In genomic region chr6:59409001-59409700, GRCm38 (mm10) we compare ENCODE assay signal across 14 mouse cellular contexts. TPM values are rescaled to one million over a fixed set of nuclear protein-coding genes. Genes with fewer than 3 reads are reported as not detected.
A peak's percentile ranks its signal among the peaks of the same experiment; 100 is the strongest.
DNase-seq lines count a peak whose midpoint lies in the region; ATAC-seq and TF ChIP-seq lines count a peak whose summit lies in the region.
"Had no signal": no experiment of that assay in that cellular context is flagged by ENCODE, and none has a peak within 500 bp of the region (broad histone marks: within the 10 kb centered on the region; RNA-seq: fewer than 3 reads in every experiment).

No protein-coding gene starts in this region.

- no peak for TF ChIP-seq CTCF in hindbrain, postnatal 0 days (IDR thresholded peaks at IDR 0.05; ENCODE audit: low read depth)
- TF ChIP-seq CTCF in layer of hippocampus, adult 2 months (conservative IDR thresholded peaks at IDR 0.05), result no peak

- H3K27me3 ChIP-seq in heart, embryonic 14.5 days (ENCODE audit: control insufficient read depth, insufficient read depth, low read length), result no peaks in the 10 kb centered on the region
- H3K27me3 ChIP-seq in midbrain, embryonic 15.5 days (replicated peaks), result no peaks in the 10 kb centered on the region
- no peaks in the 10 kb centered on the region for H3K27me3 ChIP-seq in midbrain, embryonic 10.5 days (ENCODE audit: low read depth, poor library complexity, severe bottlenecking)
- no peaks in the 10 kb centered on the region for H3K27me3 ChIP-seq in embryonic facial prominence, embryonic 14.5 days (replicated peaks; ENCODE audit: control insufficient read depth, insufficient read depth, low read length)
- no peaks in the 10 kb centered on the region for H3K27me3 ChIP-seq in hindbrain, postnatal 0 days (ENCODE audit: insufficient read depth, low read length)
- H3K27me3 ChIP-seq: limb, embryonic 12.5 days; Patski had no signal

- no peaks in the 10 kb centered on the region for H3K9me3 ChIP-seq in heart, embryonic 14.5 days (ENCODE audit: control insufficient read depth, low read length)
- no peaks in the 10 kb centered on the region for H3K9me3 ChIP-seq in midbrain, embryonic 15.5 days
- H3K9me3 ChIP-seq in midbrain, embryonic 10.5 days (replicated peaks), result no peaks in the 10 kb centered on the region
- H3K9me3 ChIP-seq in embryonic facial prominence, embryonic 14.5 days (ENCODE audit: control insufficient read depth, low read length), result no peaks in the 10 kb centered on the region
- H3K9me3 ChIP-seq in hindbrain, postnatal 0 days (ENCODE audit: low read length), result no peaks in the 10 kb centered on the region
- H3K9me3 ChIP-seq: limb, embryonic 12.5 days had no signal

- WGBS in heart, embryonic 14.5 days, result 28% methylated on average over 3 of the region's 3 CpGs
- 51% methylated on average over 3 of the region's 3 CpGs for WGBS in midbrain, embryonic 15.5 days
- WGBS in midbrain, embryonic 10.5 days, result 81% methylated on average over 3 of the region's 3 CpGs
- 26% methylated on average over 3 of the region's 3 CpGs for WGBS in embryonic facial prominence, embryonic 14.5 days
- 38% methylated on average over 3 of the region's 3 CpGs for WGBS in hindbrain, postnatal 0 days

- H3K4me1 ChIP-seq in heart, embryonic 14.5 days (ENCODE audit: control insufficient read depth in 2 of 2, insufficient read depth in 2 of 2, low read length in 2 of 2), result peaks cover 9 to 30% of the 10 kb centered on the region in 2 experiments
- H3K4me1 ChIP-seq in midbrain, embryonic 15.5 days, result peaks cover 6% of the 10 kb centered on the region; the same call in 1 of the 2 replicates
- H3K4me1 ChIP-seq in midbrain, embryonic 10.5 days, result peaks cover 11% of the 10 kb centered on the region
- H3K4me1 ChIP-seq in embryonic facial prominence, embryonic 14.5 days (ENCODE audit: control insufficient read depth, insufficient read depth, low read length), result peaks cover 14% of the 10 kb centered on the region; the same call in 1 of the 2 replicates
- peaks cover 3% of the 10 kb centered on the region; the same call in 1 of the 2 replicates for H3K4me1 ChIP-seq in hindbrain, postnatal 0 days (ENCODE audit: insufficient read depth, low read length)

- intact Hi-C loops in heart, postnatal 14 days (cut with DNase I), result no loop called here

- DNase-seq in heart, postnatal 14 days, result no peak
- no peak for DNase-seq in midbrain, embryonic 10.5 days (ENCODE audit: low spot score)
- DNase-seq in embryonic facial prominence, embryonic 14.5 days (ENCODE audit: low spot score), result peak; percentile 59
- DNase-seq in hindbrain, postnatal 0 days (ENCODE audit: low spot score), result peak; percentile 35
- DNase-seq in layer of hippocampus, adult 2 months (ENCODE audit: low spot score in 2 of 2), result no peak
- DNase-seq: cerebellum, adult 8-10 months; embryo, embryonic 11 days; gastrocnemius, postnatal 25 days; kidney, adult 11 months; kidney, postnatal 14 days had no signal

- no peak overlapping the region for H3K9ac ChIP-seq in heart, embryonic 14.5 days (ENCODE audit: low read length)
- no peak overlapping the region for H3K9ac ChIP-seq in midbrain, embryonic 15.5 days
- no peak overlapping the region for H3K9ac ChIP-seq in embryonic facial prominence, embryonic 14.5 days (ENCODE audit: low read depth, low read length)
- no peak overlapping the region for H3K9ac ChIP-seq in hindbrain, postnatal 0 days (replicated peaks; ENCODE audit: low read length)
- H3K9ac ChIP-seq: limb, embryonic 12.5 days had no signal

- H3K36me3 ChIP-seq in heart, embryonic 14.5 days (ENCODE audit: control insufficient read depth, insufficient read depth, low read length), result no peaks in the 10 kb centered on the region
- H3K36me3 ChIP-seq in midbrain, embryonic 15.5 days (replicated peaks), result no peaks in the 10 kb centered on the region
- H3K36me3 ChIP-seq in midbrain, embryonic 10.5 days, result no peaks in the 10 kb centered on the region
- H3K36me3 ChIP-seq in embryonic facial prominence, embryonic 14.5 days (ENCODE audit: control insufficient read depth, insufficient read depth, low read length), result no peaks in the 10 kb centered on the region
- no peaks in the 10 kb centered on the region for H3K36me3 ChIP-seq in hindbrain, postnatal 0 days (ENCODE audit: insufficient read depth, low read length)
- H3K36me3 ChIP-seq: limb, embryonic 12.5 days had no signal

- H3K4me3 ChIP-seq in heart, embryonic 14.5 days (ENCODE audit: control insufficient read depth in 1 of 2, insufficient read depth in 1 of 2, low read depth in 1 of 2, low read length in 2 of 2), result no peak overlapping the region
- no peak overlapping the region for H3K4me3 ChIP-seq in midbrain, embryonic 15.5 days
- H3K4me3 ChIP-seq in midbrain, embryonic 10.5 days, result no peak overlapping the region
- H3K4me3 ChIP-seq in embryonic facial prominence, embryonic 14.5 days (ENCODE audit: low read depth, low read length), result no peak overlapping the region
- H3K4me3 ChIP-seq in hindbrain, postnatal 0 days (ENCODE audit: low read length), result no peak overlapping the region
- H3K4me3 ChIP-seq in layer of hippocampus, adult 2 months, result no peak overlapping the region
- H3K4me3 ChIP-seq: limb, embryonic 12.5 days had no signal

- H3K27ac ChIP-seq in heart, embryonic 14.5 days (replicated peaks in 1 of 2; ENCODE audit: control insufficient read depth in 1 of 2, insufficient read depth in 1 of 2, low read depth in 2 of 2, low read length in 2 of 2), result peak overlapping the region; percentile 8 to 45; a peak in 2 of 4 replicates
- H3K27ac ChIP-seq in midbrain, embryonic 15.5 days, result no peak overlapping the region
- no peak overlapping the region for H3K27ac ChIP-seq in midbrain, embryonic 10.5 days (replicated peaks)
- no peak overlapping the region for H3K27ac ChIP-seq in embryonic facial prominence, embryonic 14.5 days (replicated peaks; ENCODE audit: low read depth, low read length)
- H3K27ac ChIP-seq in hindbrain, postnatal 0 days, result no peak overlapping the region
- H3K27ac ChIP-seq in layer of hippocampus, adult 2 months, result no peak overlapping the region
- H3K27ac ChIP-seq: limb, embryonic 12.5 days had no signal

- no peak overlapping the region for H3K4me2 ChIP-seq in heart, embryonic 14.5 days (ENCODE audit: low read length)
- no peak overlapping the region for H3K4me2 ChIP-seq in midbrain, embryonic 15.5 days
- H3K4me2 ChIP-seq in embryonic facial prominence, embryonic 14.5 days (ENCODE audit: low read depth, low read length), result no peak overlapping the region
- H3K4me2 ChIP-seq in hindbrain, postnatal 0 days (ENCODE audit: low read depth, low read length), result no peak overlapping the region
- H3K4me2 ChIP-seq: limb, embryonic 12.5 days had no signal

- ATAC-seq in heart, embryonic 14.5 days (ENCODE audit: insufficient number of reproducible peaks, insufficient read depth, low FRiP score, low read depth), result peak; percentile 72
- peak; percentile 82; the same call in 1 of the 2 replicates for ATAC-seq in midbrain, embryonic 15.5 days (replicated peaks)
- ATAC-seq in embryonic facial prominence, embryonic 14.5 days (ENCODE audit: low read depth), result peak; percentile 80
- ATAC-seq in hindbrain, postnatal 0 days, result peak; percentile 68; the same call in 1 of the 2 replicates
- ATAC-seq: Patski had no signal

RNA-seq across cellular contexts. Expression of gene Gprin3, which starts 16.9 kb away (rescaled TPM):
- polyA plus RNA-seq in heart, embryonic 14.5 days (2014; fragmentation: Nextera tagmentation; extraction: Ambion mirVana), result 6.4 and 7.3 TPM in 2 replicates
- total RNA-seq in heart, postnatal 14 days (2021), result under 1 TPM; 0.46 to 0.57 TPM
- 9.0 and 9.3 TPM in 2 replicates for polyA plus RNA-seq in midbrain, embryonic 15.5 days (2015; fragmentation: Nextera tagmentation; extraction: Ambion mirVana)
- 0.15 and 0.20 TPM in 2 replicates for polyA plus RNA-seq in midbrain, embryonic 10.5 days (2016; fragmentation: Nextera tagmentation; extraction: Ambion mirVana)
- 2.1 and 2.4 TPM in 2 replicates for polyA plus RNA-seq in embryonic facial prominence, embryonic 14.5 days (2014; fragmentation: Nextera tagmentation; extraction: Ambion mirVana)
- total RNA-seq in hindbrain, postnatal 0 days (2014; rRNA removed), result 24.7 and 26.8 TPM in 2 replicates
- 12.8 and 13.7 TPM in 2 replicates for polyA plus RNA-seq in hindbrain, postnatal 0 days (2015; fragmentation: Nextera tagmentation; extraction: Ambion mirVana)
- 10 to 100 TPM in 1 of 2 experiments, 1 to 10 TPM in 1; 8.9 to 10.3 TPM for total RNA-seq in layer of hippocampus, adult 2 months (2021)

Comparison
In these comparisons a context has a peak if more than half of its experiments do, and no peak if none do; other contexts are left out.
1. H3K27ac ChIP-seq: peak in heart, embryonic 14.5 days (2 of 2); none in midbrain, embryonic 15.5 days (single experiment), midbrain, embryonic 10.5 days (single experiment), embryonic facial prominence, embryonic 14.5 days (single experiment), hindbrain, postnatal 0 days (single experiment) and layer of hippocampus, adult 2 months (single experiment).
2. DNase-seq: peak in embryonic facial prominence, embryonic 14.5 days (single experiment) and hindbrain, postnatal 0 days (single experiment); none in heart, postnatal 14 days (0 of 2), midbrain, embryonic 10.5 days (single experiment) and layer of hippocampus, adult 2 months (0 of 2).
3. Peak in every context shown above with its lines, with median percentiles within 50 percentile points of each other: ATAC-seq.